Mouse (Mus musculus) thymus, adult 2 months (tissue): Measurements from ENCODE around the gene Krt222.

Experiments
- CTCF ChIP-seq: fragments of 200-500 bp; IDR thresholded peaks from 2 replicates; pipeline ENCODE4 v1.5.1; 2012; ENCODE audit warnings: mild to moderate bottlenecking, control low read depth, low read length, moderate library complexity, borderline replicate concordance; ENCODE audit not compliant: control insufficient read depth, poor library complexity, insufficient read depth; ENCODE audit errors: extremely low read depth
- POLR2A ChIP-seq: fragments of 200-500 bp; IDR thresholded peaks from 2 replicates; pipeline ENCODE4 v1.6.1; 2012; ENCODE audit warnings: mild to moderate bottlenecking, low read length, control low read depth, moderate library complexity; ENCODE audit not compliant: control insufficient read depth, poor library complexity, insufficient read depth; ENCODE audit errors: extremely low read depth

DNA sequence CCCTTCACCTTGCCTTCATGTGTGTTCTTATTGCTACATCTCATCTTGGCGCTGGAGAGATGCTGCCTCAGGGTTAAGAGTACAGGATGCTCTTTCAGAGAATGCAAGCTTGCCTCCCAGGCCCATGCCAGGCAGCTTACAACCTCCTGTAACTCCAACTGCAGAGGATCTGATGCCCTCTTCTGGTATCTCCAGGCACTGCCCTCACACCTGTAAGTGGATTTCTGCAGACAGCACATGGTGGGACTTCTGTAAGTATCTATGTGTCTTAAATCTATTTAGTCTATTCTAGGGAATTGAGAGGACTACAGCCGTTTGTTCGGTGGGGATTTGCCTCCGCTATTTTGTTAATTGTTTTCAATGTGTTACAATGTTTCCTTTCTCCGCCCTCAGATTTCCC, 49.0 kb upstream of the Krt222 start:
- TF ChIP-seq CTCF (no peak), POLR2A (no peak)
